Mouse (Mus musculus) liver, adult 2 months (tissue): ENCODE measurements around the gene Ppfia3. TPM values are rescaled to one million over a fixed set of nuclear protein-coding genes. Genes with fewer than 3 reads are reported as not detected.
"Not testable (repeated sequence)": the region's sequence is repeated elsewhere in the genome, so short reads cannot be mapped to it uniquely, and the experiment has no call there.

Source experiments
- DNase-seq: peaks from one replicate; pipeline ENCODE4 v3.0.0-alpha.2; 2011; ENCODE audit warnings: low read depth, low spot score; ENCODE audit errors: extremely low read depth
- H3K27ac ChIP-seq: fragments of 200-500 bp; replicated peaks from 2 replicates; pipeline ENCODE4 v1.5.1; 2012; ENCODE audit warnings: low read depth, mild to moderate bottlenecking, control low read depth, inconsistent platforms, low read length; ENCODE audit not compliant: insufficient read depth
- H3K27me3 ChIP-seq: fragments of 200-500 bp; 2 replicates; pipeline ENCODE4 v1.6.1; 2012; ENCODE audit warnings: mild to moderate bottlenecking, moderate library complexity, low read length, inconsistent platforms; ENCODE audit not compliant: control insufficient read depth, insufficient read depth
- H3K36me3 ChIP-seq: fragments of 200-500 bp; 2 replicates; pipeline ENCODE4 v1.6.1; 2012; ENCODE audit warnings: low read length, inconsistent platforms; ENCODE audit not compliant: control insufficient read depth, insufficient read depth
- H3K4me1 ChIP-seq: fragments of 200-500 bp; 2 replicates; pipeline ENCODE4 v1.6.1; 2011; ENCODE audit warnings: low read length; ENCODE audit not compliant: control insufficient read depth, insufficient read depth
- H3K4me3 ChIP-seq: fragments of 200-500 bp; 2 replicates; pipeline ENCODE4 v1.5.1; 2011; ENCODE audit warnings: low read depth, mild to moderate bottlenecking, control low read depth, low read length, moderate library complexity; ENCODE audit not compliant: insufficient read depth
- H3K79me2 ChIP-seq: fragments of 200-500 bp; 2 replicates; pipeline ENCODE4 v1.6.1; 2012; ENCODE audit warnings: inconsistent platforms, mild to moderate bottlenecking, low read length, moderate library complexity; ENCODE audit not compliant: control insufficient read depth, insufficient read depth
- H3K9ac ChIP-seq: fragments of 200-500 bp; 2 replicates; pipeline ENCODE4 v1.6.1; 2012; ENCODE audit warnings: low read depth, mild to moderate bottlenecking, control low read depth, inconsistent platforms, low read length
- CTCF ChIP-seq: fragments of 200-500 bp; IDR thresholded peaks from 2 replicates; pipeline ENCODE4 v1.5.1; 2011; ENCODE audit warnings: low read depth, low read length, control low read depth
- POLR2A ChIP-seq: fragments of 200-500 bp; IDR thresholded peaks from 2 replicates; pipeline ENCODE4 v1.6.1; 2011; ENCODE audit warnings: low read length, control low read depth; ENCODE audit not compliant: insufficient read depth; ENCODE audit errors: extremely low read depth
- WGBS: fragments of 180-500 bp; shearing (Covaris S2); methylation state at CpG from one replicate; pipeline ENCODE4 v1.1.7; 2018; 5-methylcytosine and 5-hydroxymethylcytosine counted together
- polyA plus RNA-seq: library from polyadenylated mRNA; depleted of rRNA; stranded (reverse); fragments of >200 nt; gene quantifications from 2 replicates; pipeline ENCODE4 v1.2.3, GENCODE M21; 2012
- total RNA-seq: library from RNA; depleted of rRNA; stranded (reverse); fragments of >200 nt; gene quantifications from 2 replicates; pipeline ENCODE4 v1.2.3, GENCODE M21; 2014

The Ppfia3 gene
- total and polyA plus RNA-seq, 2 experiments: not detected

DNA sequence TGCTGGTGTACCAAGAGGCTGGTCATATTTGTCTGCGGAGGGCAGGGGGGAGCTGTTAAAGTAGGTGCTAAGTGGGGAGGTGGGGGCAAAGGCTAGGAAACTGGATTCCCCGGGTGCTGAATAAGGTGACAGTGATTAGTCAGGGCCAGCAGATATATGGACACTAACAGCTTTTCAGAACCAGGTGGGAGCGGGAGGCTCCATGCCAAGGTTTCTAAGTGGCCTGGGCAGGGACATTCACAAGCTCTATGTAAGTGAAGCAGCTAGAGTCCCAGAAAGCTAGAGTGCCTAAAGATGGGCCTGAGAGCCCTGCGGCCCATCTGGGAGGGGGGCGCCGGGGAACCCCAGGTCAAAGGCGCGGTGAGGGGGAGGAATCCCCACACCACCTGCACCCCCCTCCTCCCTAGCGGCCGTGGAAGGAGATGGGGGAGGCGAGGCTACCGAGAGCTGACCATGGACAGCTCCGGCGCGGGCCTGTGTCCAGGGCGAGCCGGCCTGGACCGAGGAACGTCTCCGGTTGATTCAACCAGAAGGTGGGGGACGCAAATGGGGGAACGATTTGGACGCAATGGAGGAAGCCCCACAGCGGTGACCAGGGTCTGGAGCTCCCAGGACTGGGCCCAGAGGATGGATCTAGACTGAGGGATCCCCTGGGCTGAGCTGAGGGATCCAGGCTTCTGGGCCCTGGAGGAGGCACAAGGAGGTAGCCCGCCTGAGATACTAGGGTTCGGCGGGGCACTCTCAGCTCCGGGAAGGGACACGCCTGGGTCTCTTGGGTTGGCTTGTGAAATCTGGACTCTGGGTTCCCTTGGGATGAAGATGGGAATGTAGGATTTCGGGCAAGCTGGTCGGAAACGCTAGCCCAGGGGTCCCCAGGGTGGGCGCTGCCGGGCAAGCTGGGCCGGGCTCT is 822 bp downstream of the Ppfia3 start:
- WGBS: 3% methylated on average over 34 of the region's 35 CpGs
- H3K36me3 ChIP-seq: no peaks in the 10 kb centered on the region
- peak overlapping the region; percentile 38; the same call in 1 of the 2 replicates for H3K4me3 ChIP-seq
- no peak overlapping the region for H3K9ac ChIP-seq
- H3K27me3 ChIP-seq: peaks cover 10% of the 10 kb centered on the region
- DNase-seq: no peak
- no peak for TF ChIP-seq CTCF
- TF ChIP-seq POLR2A: no peak
- H3K4me1 ChIP-seq: peaks cover 3% of the 10 kb centered on the region; the same call in 1 of the 2 replicates
- H3K79me2 ChIP-seq: no peaks in the 10 kb centered on the region
- no peak overlapping the region for H3K27ac ChIP-seq

GRCm38 (mm10) chr7:45363983-45364382 is 2.8 kb downstream of the Ppfia3 start:
- H3K9ac ChIP-seq: no peak overlapping the region
- H3K27me3 ChIP-seq: peaks cover 13% of the 10 kb centered on the region
- TF ChIP-seq CTCF (no peak), POLR2A (no peak)
- DNase-seq: no peak
- H3K4me1 ChIP-seq: peaks cover 3% of the 10 kb centered on the region; the same call in 1 of the 2 replicates
- H3K4me3 ChIP-seq: no peak overlapping the region
- no peak overlapping the region for H3K27ac ChIP-seq
- no peaks in the 10 kb centered on the region for H3K79me2 ChIP-seq
- 71% methylated on average over 2 of the region's 2 CpGs for WGBS
- H3K36me3 ChIP-seq: no peaks in the 10 kb centered on the region

GRCm38 (mm10) chr7:45362801-45363200 is 4.0 kb downstream of the Ppfia3 start:
- peaks cover 3% of the 10 kb centered on the region; the same call in 1 of the 2 replicates for H3K4me1 ChIP-seq
- H3K9ac ChIP-seq: no peak overlapping the region
- TF ChIP-seq POLR2A (no peak), CTCF (no peak)
- no peaks in the 10 kb centered on the region for H3K36me3 ChIP-seq
- no peak overlapping the region for H3K4me3 ChIP-seq
- no peak overlapping the region for H3K27ac ChIP-seq
- no peaks in the 10 kb centered on the region for H3K79me2 ChIP-seq
- whole genome bisulfite sequencing: 9% methylated on average over 13 of the region's 13 CpGs
- H3K27me3 ChIP-seq: peaks cover 13% of the 10 kb centered on the region
- no peak for DNase-seq

DNA sequence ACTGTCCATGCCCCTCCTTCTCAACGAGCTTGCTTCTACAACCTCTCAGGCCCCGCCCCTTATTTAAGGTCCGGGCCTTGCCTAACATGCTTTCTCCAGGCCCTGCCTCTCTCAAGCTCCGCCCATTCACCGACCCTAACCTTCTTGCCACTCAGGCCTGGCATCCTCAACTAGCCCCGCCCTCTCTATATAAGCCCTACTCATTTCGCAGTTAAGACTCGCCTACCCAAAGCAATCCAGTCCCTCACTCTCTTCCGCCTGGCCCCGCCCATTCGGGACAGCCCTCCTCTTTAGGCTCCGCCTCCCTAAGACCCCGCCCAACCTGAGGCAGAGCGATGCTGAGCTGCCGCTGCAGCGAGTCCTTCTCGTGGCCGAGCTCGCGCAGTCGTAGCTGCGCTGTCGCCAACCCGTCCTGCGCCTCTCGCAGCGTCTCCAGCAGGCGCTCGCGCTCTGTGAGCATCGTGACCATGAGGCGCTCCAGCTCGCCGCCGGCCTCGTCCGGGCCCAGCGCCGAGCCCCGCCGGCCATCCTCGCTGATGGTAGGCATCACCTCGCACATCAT is 5.5 kb downstream of the Ppfia3 start:
- WGBS: 2% methylated on average over 43 of the region's 43 CpGs
- Histone ChIP-seq H3K36me3 (no peaks in the 10 kb centered on the region), H3K4me3 (peak overlapping the region; percentile 26; the same call in 1 of the 2 replicates), H3K27ac (no peak overlapping the region), H3K27me3 (peaks cover 13% of the 10 kb centered on the region), H3K9ac (peak overlapping the region; percentile 17; the same call in 1 of the 2 replicates), H3K4me1 (peaks cover 3% of the 10 kb centered on the region; the same call in 1 of the 2 replicates), H3K79me2 (no peaks in the 10 kb centered on the region)
- no peak for DNase-seq
- no peak for TF ChIP-seq CTCF

DNA sequence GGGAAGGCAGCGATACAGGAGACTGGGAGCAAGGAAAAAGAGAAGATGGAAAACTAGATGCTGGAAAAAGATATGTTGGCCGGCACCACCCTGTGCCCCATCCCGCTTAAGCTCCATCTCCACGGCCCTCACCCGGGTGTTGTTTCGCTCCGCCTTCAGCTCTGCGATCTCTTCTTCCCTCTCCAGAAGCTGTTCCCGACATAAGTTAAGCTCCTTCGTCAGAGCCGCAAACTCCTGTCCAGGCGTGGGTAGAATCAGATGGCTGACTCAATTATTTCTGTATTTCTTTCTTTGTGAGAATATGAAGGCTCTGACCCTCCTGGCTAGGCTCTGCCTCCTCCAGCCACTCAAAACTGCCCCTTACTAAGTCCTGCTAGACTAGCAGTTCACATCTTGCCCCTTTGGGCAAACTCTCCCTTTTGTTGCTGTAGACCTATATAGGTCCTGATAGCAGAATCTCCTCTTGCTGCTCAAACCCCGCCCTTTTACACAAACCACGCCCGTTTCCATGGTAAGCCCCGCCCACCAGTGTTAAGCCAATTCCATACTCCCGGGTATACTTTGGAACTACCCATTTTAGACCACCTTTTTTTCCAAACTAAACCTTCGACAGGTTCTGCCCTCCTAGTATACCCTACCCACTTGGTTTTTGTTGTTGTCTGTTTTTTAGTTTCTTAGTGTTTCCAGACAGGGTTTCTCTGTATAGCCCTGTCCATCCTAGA is 6.3 kb downstream of the Ppfia3 start:
- Histone ChIP-seq H3K27ac (no peak overlapping the region), H3K79me2 (no peaks in the 10 kb centered on the region), H3K9ac (no peak overlapping the region), H3K27me3 (peaks cover 13% of the 10 kb centered on the region), H3K36me3 (no peaks in the 10 kb centered on the region), H3K4me1 (peaks cover 3% of the 10 kb centered on the region; the same call in 1 of the 2 replicates), H3K4me3 (no peak overlapping the region)
- TF ChIP-seq POLR2A: no peak
- no peak for TF ChIP-seq CTCF
- WGBS: 41% methylated on average over 18 of the region's 18 CpGs
- no peak for DNase-seq

GRCm38 (mm10) chr7:45359081-45359480 is 7.7 kb downstream of the Ppfia3 start:
- H3K4me3 ChIP-seq, H3K27ac ChIP-seq, DNase-seq, H3K79me2 ChIP-seq, H3K36me3 ChIP-seq, H3K9ac ChIP-seq, H3K4me1 ChIP-seq: not testable (repeated sequence)
- peaks cover 13% of the 10 kb centered on the region for H3K27me3 ChIP-seq
- WGBS: 66% methylated on average over 10 of the region's 11 CpGs
